Mouse (Mus musculus): ENCODE measurements at regions not wholly inside any gene's neighbourhood (a gene's known extent, or its start where the extent isn't known, plus 50 kb on each side); places are given as distances from the start of the nearest gene placed in this dataset.

DNA sequence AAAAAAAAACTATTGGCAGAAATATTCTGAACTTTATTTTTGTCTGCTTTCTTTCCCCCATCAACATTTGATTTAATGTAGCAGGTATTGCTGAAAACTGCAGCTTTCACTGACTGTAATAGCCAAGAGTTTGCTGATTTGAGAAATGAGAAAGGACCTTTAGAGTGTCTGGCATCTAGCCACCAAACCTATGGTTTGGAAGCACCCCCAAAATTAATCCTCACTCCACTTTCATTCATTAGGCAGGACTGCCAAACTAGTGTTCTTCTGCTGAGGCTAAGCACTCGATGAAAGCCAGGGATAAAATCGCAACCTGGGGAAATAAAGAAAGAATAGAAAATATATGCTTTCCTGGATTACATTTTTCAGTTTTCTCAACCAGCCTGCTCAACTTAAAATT is 320.4 kb downstream of the Atp6ap1l start:
- H3K27ac ChIP-seq (ENCODE audit: insufficient read depth, low read length): no peak overlapping the region
- no peaks in the 10 kb centered on the region for H3K36me3 ChIP-seq (ENCODE audit: control insufficient read depth, insufficient read depth, low read length, poor library complexity, severe bottlenecking)
- no peaks in the 10 kb centered on the region for H3K9me3 ChIP-seq (replicated peaks; ENCODE audit: control insufficient read depth, insufficient read depth, low read length, poor library complexity, severe bottlenecking)
- H3K9ac ChIP-seq (ENCODE audit: low read depth, poor library complexity, severe bottlenecking): no peak overlapping the region
- no peak overlapping the region for H3K4me3 ChIP-seq (ENCODE audit: low read depth, low read length)
- TF ChIP-seq POLR2A (IDR thresholded peaks at IDR 0.05; ENCODE audit: insufficient read depth, low read length) (no peak), EP300 (IDR thresholded peaks at IDR 0.05; ENCODE audit: insufficient read depth, low read depth, low read length) (no peak), CTCF (IDR thresholded peaks at IDR 0.05; ENCODE audit: low read depth, low read length) (no peak)
- H3K27me3 ChIP-seq (ENCODE audit: control insufficient read depth, insufficient read depth, low read length, poor library complexity, severe bottlenecking): no peaks in the 10 kb centered on the region
- no peaks in the 10 kb centered on the region for H3K4me1 ChIP-seq (ENCODE audit: control insufficient read depth, insufficient read depth, low read length)

- no peak overlapping the region for H3K4me3 ChIP-seq (ENCODE audit: low read depth, low read length)
- H3K36me3 ChIP-seq (ENCODE audit: control insufficient read depth, insufficient read depth, low read length, poor library complexity, severe bottlenecking): no peaks in the 10 kb centered on the region
- TF ChIP-seq EP300 (IDR thresholded peaks at IDR 0.05; ENCODE audit: insufficient read depth, low read depth, low read length) (no peak), POLR2A (IDR thresholded peaks at IDR 0.05; ENCODE audit: insufficient read depth, low read length) (no peak), CTCF (IDR thresholded peaks at IDR 0.05; ENCODE audit: low read depth, low read length) (no peak)
- H3K9me3 ChIP-seq (replicated peaks; ENCODE audit: control insufficient read depth, insufficient read depth, low read length, poor library complexity, severe bottlenecking): no peaks in the 10 kb centered on the region
- H3K27me3 ChIP-seq (ENCODE audit: control insufficient read depth, insufficient read depth, low read length, poor library complexity, severe bottlenecking): no peaks in the 10 kb centered on the region
- no peaks in the 10 kb centered on the region for H3K4me1 ChIP-seq (ENCODE audit: control insufficient read depth, insufficient read depth, low read length)
- H3K9ac ChIP-seq (ENCODE audit: low read depth, poor library complexity, severe bottlenecking): no peak overlapping the region
- no peak overlapping the region for H3K27ac ChIP-seq (ENCODE audit: insufficient read depth, low read length)
Measured at GRCm38 (mm10) chr13:90575371-90575770, 329.8 kb downstream of the Atp6ap1l start.

DNA sequence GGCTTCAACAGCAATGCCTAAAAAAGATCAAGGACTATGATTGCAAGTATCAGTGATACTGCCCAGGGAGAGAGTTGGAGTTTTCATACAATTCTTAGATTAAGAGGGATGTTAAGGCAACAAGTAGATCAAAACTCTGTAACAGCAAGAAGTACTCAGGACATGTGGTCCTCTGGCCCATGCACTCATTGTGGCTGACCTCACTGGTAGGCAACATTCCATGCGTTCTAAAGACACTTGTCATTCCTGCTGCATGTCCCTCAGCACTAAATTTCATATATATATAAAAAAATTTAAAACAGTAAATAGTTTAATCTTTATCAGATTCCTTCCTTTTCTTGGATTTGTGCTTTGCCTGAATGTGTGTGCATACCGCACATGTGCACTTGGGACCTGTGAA is 332.6 kb downstream of the Atp6ap1l start:
- Histone ChIP-seq H3K4me1 (ENCODE audit: control insufficient read depth, insufficient read depth, low read length) (no peaks in the 10 kb centered on the region), H3K9me3 (replicated peaks; ENCODE audit: control insufficient read depth, insufficient read depth, low read length, poor library complexity, severe bottlenecking) (no peaks in the 10 kb centered on the region), H3K27me3 (ENCODE audit: control insufficient read depth, insufficient read depth, low read length, poor library complexity, severe bottlenecking) (no peaks in the 10 kb centered on the region), H3K27ac (ENCODE audit: insufficient read depth, low read length) (no peak overlapping the region), H3K36me3 (ENCODE audit: control insufficient read depth, insufficient read depth, low read length, poor library complexity, severe bottlenecking) (no peaks in the 10 kb centered on the region), H3K9ac (ENCODE audit: low read depth, poor library complexity, severe bottlenecking) (no peak overlapping the region), H3K4me3 (ENCODE audit: low read depth, low read length) (no peak overlapping the region)
- no peak for TF ChIP-seq CTCF (IDR thresholded peaks at IDR 0.05; ENCODE audit: low read depth, low read length)
- TF ChIP-seq POLR2A (IDR thresholded peaks at IDR 0.05; ENCODE audit: insufficient read depth, low read length): no peak
- no peak for TF ChIP-seq EP300 (IDR thresholded peaks at IDR 0.05; ENCODE audit: insufficient read depth, low read depth, low read length)

- no peaks in the 10 kb centered on the region for H3K4me1 ChIP-seq (ENCODE audit: control insufficient read depth, insufficient read depth, low read length)
- H3K27ac ChIP-seq (ENCODE audit: insufficient read depth, low read length): no peak overlapping the region
- no peak overlapping the region for H3K9ac ChIP-seq (ENCODE audit: low read depth, poor library complexity, severe bottlenecking)
- no peaks in the 10 kb centered on the region for H3K9me3 ChIP-seq (replicated peaks; ENCODE audit: control insufficient read depth, insufficient read depth, low read length, poor library complexity, severe bottlenecking)
- TF ChIP-seq EP300 (IDR thresholded peaks at IDR 0.05; ENCODE audit: insufficient read depth, low read depth, low read length): no peak
- TF ChIP-seq CTCF (IDR thresholded peaks at IDR 0.05; ENCODE audit: low read depth, low read length): no peak
- no peak for TF ChIP-seq POLR2A (IDR thresholded peaks at IDR 0.05; ENCODE audit: insufficient read depth, low read length)
- no peaks in the 10 kb centered on the region for H3K27me3 ChIP-seq (ENCODE audit: control insufficient read depth, insufficient read depth, low read length, poor library complexity, severe bottlenecking)
- H3K4me3 ChIP-seq (ENCODE audit: low read depth, low read length): no peak overlapping the region
- no peaks in the 10 kb centered on the region for H3K36me3 ChIP-seq (ENCODE audit: control insufficient read depth, insufficient read depth, low read length, poor library complexity, severe bottlenecking)
Measured at GRCm38 (mm10) chr13:90563183-90563840, 341.8 kb downstream of the Atp6ap1l start.

DNA sequence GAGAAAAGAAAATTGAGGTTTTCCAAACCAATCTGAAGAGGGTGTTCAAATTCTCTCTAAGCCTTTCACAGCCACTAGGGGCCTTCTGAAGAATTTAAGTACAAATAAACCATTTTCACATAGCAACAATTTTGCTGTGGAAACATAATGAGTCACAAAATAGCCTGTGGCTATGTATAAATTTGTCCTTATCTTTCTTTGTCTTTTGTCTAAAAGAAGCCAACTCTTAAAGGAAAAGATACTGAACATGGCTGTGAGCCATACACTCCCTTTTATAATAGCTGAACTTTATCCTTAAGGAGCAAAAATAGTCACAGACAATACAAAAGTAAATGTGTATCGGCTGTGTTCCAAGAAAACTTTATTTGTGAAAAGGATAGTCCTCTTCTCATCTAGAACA is 345.1 kb downstream of the Atp6ap1l start:
- Histone ChIP-seq H3K4me1 (ENCODE audit: control insufficient read depth, insufficient read depth, low read length) (no peaks in the 10 kb centered on the region), H3K9me3 (replicated peaks; ENCODE audit: control insufficient read depth, insufficient read depth, low read length, poor library complexity, severe bottlenecking) (no peaks in the 10 kb centered on the region), H3K27me3 (ENCODE audit: control insufficient read depth, insufficient read depth, low read length, poor library complexity, severe bottlenecking) (no peaks in the 10 kb centered on the region), H3K36me3 (ENCODE audit: control insufficient read depth, insufficient read depth, low read length, poor library complexity, severe bottlenecking) (no peaks in the 10 kb centered on the region), H3K9ac (ENCODE audit: low read depth, poor library complexity, severe bottlenecking) (no peak overlapping the region), H3K27ac (ENCODE audit: insufficient read depth, low read length) (no peak overlapping the region), H3K4me3 (ENCODE audit: low read depth, low read length) (no peak overlapping the region)
- no peak for TF ChIP-seq EP300 (IDR thresholded peaks at IDR 0.05; ENCODE audit: insufficient read depth, low read depth, low read length)
- no peak for TF ChIP-seq POLR2A (IDR thresholded peaks at IDR 0.05; ENCODE audit: insufficient read depth, low read length)
- TF ChIP-seq CTCF (IDR thresholded peaks at IDR 0.05; ENCODE audit: low read depth, low read length): no peak

GRCm38 (mm10) chr13:90559481-90559880 is 345.7 kb downstream of the Atp6ap1l start:
- Histone ChIP-seq H3K9ac (ENCODE audit: low read depth, poor library complexity, severe bottlenecking) (no peak overlapping the region), H3K4me1 (ENCODE audit: control insufficient read depth, insufficient read depth, low read length) (no peaks in the 10 kb centered on the region), H3K36me3 (ENCODE audit: control insufficient read depth, insufficient read depth, low read length, poor library complexity, severe bottlenecking) (no peaks in the 10 kb centered on the region), H3K4me3 (ENCODE audit: low read depth, low read length) (no peak overlapping the region), H3K9me3 (replicated peaks; ENCODE audit: control insufficient read depth, insufficient read depth, low read length, poor library complexity, severe bottlenecking) (no peaks in the 10 kb centered on the region), H3K27ac (ENCODE audit: insufficient read depth, low read length) (no peak overlapping the region), H3K27me3 (ENCODE audit: control insufficient read depth, insufficient read depth, low read length, poor library complexity, severe bottlenecking) (no peaks in the 10 kb centered on the region)
- TF ChIP-seq EP300 (IDR thresholded peaks at IDR 0.05; ENCODE audit: insufficient read depth, low read depth, low read length) (no peak), CTCF (IDR thresholded peaks at IDR 0.05; ENCODE audit: low read depth, low read length) (no peak), POLR2A (IDR thresholded peaks at IDR 0.05; ENCODE audit: insufficient read depth, low read length) (no peak)
